Mouse (Mus musculus) forelimb bud, embryonic 11.5 days (tissue): ENCODE measurements at regions not wholly inside any gene's neighbourhood (a gene's known extent, or its start where the extent isn't known, plus 50 kb on each side); places are given as distances from the start of the nearest gene placed in this dataset.

Experiments used
- DNase-seq: peaks from one replicate; pipeline ENCODE4 v3.0.0-alpha.2; 2012; ENCODE audit warnings: low read depth, low spot score

DNA sequence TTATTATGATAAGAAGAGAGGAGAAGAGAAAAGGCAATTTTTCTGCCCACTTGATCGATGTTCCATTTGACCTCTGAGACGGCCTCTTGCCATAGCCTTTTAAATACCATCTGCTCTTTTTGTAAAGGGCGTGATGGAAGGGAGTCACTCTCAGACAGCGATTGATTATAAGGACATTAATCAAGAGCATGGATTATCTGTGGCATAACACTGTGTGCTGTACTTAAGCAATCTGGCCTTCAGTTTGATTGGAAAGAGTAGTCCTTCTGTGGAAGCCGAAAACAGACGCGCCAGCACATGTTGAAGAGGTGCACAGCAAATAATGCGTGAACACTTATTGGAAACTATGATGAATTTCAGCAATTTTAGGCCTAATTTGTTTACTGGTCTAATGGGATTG, 685.4 kb upstream of the Robo1 start:
- DNase-seq = no peak

DNA sequence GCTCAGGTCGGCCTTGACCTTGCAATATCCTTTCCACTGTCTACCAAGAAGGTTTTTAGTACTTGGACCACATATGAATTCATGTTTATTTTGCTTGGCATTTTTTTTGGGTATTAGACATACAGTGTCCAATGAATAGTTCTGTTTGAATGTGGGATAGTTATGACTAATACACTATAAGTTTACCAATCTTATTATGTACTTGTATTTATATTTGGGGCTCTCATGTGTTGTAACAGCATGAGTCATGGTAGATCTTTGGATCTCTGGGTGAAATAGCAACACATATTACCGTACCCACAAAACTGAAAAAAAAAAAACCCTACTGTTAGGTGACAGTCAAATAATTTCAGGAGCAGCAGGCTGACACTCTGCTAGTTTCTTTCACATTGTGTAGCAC, 667.7 kb upstream of the Robo1 start:
- DNase-seq = no peak

DNA sequence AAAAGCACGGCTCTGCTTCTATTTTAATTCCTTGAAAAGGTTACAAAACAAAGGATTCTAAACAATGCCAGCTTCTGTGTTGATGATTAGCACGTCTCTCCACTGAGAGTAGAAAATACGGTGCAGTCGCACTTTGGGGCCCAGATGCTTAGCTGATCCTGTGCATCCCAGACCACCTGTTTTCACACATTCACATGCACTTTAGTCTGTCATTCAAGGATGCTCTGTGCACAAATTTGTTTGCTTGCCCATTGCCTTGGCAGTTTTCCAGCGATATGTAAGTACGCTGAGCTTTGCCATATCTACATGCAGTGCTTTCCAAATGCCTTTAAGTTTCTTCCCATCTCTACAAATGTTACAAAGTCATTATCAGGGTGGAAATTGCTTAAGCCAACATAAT, 664.9 kb upstream of the Robo1 start:
- DNase-seq = no peak

DNA sequence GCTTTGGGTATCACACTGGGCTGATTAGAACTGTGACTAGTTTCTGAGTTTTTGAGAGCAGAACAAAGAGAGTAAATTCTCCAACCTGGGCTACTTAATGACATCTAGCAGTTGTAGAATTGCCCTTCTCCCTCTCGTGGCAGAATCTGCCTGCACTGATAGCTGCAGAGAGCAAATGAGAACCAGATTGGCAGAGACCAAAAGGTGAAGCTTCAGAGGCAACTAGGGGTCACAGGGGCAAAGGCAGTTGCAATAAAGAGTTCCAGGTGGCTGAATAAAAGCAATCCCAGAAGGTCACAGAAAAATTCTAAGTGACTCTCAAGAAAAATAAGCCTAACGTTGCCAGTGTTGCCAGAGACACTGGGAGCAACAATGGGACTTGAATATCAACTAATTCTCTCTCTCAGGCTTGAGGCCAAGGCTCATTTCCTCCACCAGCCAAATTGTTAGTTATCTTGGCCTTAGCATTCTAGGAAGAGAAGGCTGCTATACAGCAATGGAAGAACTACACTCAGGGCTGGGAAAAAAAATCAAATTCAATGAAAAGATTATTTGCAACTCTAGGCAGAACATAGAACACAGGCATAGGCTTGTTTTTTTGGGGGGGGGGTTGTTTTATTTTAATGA, 629.9 kb upstream of the Robo1 start:
- DNase-seq = peak; percentile 76

DNA sequence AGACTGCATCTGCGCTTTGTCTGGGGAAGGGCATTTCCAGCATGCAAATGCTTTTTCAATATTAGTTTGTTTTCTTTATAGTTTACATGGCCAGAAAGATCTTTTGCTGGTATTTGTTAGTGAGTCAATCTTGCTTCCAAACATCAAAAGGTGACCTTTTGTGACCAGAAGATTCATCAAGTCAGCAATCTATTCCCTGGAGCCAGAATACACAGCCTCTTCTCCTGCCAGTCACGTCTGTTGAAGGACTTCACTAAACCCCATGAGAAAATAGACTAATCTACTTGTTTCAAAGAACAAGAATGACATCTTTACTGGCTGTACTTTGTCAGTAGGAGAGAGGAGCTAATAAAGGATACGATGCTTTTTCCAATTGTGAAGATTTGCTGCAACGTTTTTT, 614.6 kb upstream of the Robo1 start:
- DNase-seq = no peak

DNA sequence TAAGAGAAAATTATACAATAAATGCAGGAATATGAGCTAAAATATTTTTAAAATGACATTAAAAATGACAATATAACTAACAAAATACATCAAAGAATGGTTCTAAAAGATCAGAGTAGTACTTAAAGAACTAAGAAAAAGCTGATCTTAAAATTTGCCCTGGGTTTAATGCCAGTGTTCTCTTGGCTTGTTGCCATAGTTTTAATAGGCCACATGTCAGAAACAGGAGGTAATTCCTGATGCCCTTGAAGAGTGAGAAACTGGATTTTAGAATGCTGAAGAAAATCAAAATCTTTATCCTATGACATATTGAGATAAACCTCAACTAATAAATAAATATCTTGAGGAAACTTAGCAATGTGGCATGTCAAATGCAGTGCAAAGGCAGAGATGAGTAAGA, 602.3 kb upstream of the Robo1 start:
- no peak for DNase-seq

DNA sequence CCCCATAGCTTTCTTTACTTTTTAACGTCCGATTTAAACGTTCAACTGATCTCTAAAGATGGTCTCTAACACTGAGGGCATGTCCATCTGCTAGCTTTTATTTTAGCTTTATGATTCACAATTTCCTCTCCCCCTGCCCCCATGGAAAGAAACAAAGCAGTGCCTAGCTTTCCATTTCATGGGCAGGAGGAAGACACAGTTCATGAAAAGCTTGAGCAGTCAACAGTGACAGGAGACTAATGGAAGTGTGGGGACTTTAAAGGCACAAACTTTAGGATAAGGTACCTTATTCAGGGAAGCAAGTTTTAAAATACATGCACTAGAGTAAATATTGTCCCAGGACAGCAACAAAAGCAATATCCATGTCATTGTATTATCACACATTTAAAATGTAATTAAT, 598.4 kb upstream of the Robo1 start:
- no peak for DNase-seq

DNA sequence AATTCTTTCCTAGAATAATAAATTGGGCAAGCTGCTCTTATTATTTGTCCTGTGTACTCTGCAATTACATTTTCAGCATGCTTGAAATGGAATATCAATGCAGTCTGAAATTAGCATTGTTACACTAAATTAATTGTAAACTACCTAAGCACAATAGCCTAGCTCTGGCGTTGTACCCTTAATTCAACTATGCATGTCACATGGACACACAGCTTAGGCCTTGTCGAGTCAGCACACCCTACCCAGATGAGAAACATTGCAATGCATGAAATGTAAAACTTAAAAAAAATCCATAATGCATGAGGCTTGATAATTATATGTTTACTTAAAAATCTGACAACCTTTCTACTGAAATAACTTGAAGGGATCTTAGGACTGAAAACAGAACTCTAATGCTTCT, 596.2 kb upstream of the Robo1 start:
- DNase-seq = no peak

DNA sequence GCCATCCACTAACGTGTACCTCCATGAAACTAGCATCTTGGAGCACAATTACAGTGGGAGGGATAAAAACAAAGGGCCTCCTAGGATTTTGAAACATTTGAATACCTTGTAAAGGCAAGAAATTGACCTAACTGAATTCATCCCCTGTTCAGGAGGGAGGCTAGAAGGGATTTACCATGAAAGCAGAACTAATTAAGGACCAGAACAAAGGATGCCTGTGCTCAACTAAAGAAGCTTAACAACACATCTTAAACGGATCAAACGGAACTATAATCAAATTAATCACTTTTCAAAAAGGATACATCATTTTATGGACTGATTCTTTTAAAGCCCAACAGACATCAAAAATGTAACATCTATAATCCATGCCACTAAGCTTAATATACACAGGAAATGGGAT, 590.9 kb upstream of the Robo1 start:
- no peak for DNase-seq

DNA sequence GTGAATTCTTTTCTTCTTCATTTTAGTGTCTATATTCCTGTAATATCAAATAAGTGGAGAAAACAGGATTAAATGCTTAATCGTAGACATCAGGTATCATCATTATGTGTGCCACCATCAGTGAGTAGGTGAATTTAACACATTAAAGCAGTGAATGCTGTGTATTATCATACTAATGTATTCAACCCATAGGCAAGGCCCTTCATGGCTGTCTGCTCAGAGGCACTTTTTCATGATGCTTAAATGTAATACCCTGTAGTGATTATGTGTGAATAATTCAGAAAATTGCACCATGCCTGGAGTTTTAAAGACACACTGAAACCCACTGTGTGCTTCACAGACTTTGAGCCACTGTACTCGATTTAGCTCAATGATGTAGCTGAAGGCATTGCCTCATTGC, 583.2 kb upstream of the Robo1 start:
- DNase-seq = no peak

DNA sequence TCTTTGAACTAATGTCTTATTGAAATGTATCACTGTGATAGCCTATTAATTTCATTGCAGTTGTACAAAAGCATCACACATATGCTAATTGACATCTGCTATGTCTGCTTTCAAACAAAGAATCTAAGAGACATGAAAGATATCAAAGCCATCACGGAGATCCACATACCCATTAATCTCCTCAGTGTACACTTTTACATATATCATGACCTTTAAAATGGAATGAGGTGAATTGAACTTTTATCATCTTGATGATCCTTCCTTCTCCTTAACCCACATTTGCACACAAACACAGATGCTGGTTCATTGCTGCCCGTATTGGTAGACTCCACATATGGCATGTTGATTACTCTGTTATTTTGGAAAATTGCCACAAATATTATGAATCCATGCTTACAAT, 570.2 kb upstream of the Robo1 start:
- DNase-seq = no peak

DNA sequence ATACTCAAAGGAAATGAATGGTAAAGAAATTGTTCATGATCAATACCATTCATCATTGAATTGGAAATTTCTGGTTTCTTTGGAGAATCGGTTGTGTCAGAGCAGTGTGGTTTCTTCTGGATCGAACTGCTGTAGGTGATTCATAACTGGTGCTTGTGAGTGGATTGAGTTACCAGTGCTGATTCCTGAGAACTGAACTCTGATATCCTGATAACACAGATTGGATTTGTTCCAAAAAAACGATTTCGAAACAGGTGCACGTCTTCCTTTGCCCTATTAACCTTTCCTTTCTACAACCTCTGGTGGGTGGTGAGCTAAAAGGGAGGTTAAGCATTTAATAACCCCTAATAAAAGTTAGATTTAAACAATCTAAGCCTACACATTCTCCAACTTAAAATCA, 569.0 kb upstream of the Robo1 start:
- no peak for DNase-seq

DNA sequence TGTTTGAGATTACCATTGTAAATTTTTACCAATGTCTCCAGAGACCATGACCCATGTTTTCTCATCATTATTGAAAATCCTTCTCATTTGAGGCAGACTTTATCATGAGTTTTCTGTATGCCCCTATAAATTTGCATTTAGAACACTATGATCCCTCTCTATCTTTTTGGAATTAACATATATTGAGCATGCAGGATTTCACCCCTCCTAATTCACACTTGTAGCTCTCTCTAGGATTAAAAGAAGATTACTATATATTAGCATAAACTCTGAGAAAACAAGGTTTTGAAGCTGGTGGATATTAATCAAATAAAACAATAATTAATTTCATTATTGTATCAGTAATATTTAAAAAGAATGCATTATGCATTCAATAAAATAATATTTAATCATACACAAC, 527.2 kb upstream of the Robo1 start:
- DNase-seq = no peak

DNA sequence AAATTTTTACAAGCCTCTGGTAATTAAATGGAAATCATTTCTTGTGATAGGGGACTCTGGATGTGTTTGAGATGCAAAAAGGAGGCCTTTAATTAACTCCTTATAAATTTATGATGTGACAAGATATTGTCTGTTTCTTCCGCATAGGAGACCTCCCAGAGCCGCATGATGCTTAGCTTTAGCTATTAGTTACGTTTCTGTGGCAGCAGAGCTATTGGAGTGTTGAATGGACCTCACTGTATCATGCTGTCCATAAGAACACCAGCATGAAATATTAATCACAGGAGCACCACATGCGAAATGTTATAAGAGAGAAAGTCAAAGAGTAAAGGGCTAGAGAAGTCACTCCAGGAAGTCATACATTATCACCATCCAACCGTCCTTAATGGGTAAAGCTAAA, 495.3 kb upstream of the Robo1 start:
- DNase-seq = no peak

DNA sequence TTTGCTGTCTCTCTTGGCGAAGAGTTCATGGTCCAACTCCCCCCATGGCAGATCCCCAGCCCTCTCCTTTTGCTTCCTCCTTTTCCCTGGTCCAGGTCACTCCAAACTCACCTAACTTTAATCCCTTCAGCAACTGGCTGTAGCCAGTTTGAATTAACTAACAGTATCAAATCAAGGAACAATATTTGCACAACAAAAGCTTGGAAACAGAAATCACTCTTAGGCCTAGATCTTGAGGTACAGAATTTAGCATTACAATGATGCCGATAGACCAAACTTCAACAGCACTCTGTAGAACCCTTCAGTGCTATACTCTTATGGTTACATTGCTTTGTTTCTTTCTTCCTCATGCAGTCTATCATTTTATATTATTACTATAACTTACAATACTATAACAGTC, 472.8 kb upstream of the Robo1 start:
- no peak for DNase-seq

DNA sequence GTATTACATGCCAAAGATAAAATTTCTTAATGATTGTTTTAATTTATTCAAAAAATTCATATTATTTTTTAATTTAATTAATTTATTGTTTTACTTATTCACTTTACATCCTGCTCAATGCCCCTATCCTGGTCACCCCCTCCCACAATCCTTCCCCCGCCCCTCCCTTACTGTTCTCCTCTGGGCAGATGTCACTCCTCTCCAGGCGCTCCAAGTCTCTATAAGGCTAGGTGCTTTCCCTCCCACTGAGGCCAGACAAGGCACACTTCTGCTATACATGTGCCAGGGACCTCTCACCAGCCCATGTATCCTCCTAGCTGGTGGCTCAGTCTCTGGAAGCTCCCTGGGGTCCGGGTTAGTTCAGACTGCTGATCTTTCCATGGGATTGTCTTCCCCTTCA, 458.0 kb upstream of the Robo1 start:
- no peak for DNase-seq

DNA sequence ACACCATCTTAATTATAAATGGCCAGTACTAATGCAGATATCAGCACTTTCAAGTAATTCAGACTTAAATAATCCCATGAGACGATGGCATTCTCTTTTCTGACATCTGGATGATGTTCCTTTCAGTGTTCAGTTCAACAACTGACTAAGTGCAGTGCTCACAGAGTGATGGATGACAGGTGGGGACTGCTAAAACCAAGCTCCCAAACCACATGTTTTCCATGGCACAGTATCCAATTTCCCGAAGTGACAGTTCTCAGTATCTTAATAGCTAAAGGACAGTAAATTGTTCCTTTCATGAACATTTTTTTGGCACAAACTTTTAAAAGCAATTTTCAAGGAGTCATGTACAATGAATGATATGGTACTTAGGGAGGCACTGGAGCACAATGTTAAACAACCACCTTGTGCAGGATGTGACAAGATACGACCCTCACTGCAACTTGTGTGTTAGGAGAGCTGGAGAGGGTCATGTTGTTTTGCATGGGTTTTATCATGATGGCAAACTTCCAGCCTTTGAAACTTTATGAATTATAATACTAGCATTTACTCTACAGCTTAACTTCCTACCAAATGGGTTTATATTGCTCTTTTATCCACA, 456.4 kb upstream of the Robo1 start:
- DNase-seq = peak; percentile 16

DNA sequence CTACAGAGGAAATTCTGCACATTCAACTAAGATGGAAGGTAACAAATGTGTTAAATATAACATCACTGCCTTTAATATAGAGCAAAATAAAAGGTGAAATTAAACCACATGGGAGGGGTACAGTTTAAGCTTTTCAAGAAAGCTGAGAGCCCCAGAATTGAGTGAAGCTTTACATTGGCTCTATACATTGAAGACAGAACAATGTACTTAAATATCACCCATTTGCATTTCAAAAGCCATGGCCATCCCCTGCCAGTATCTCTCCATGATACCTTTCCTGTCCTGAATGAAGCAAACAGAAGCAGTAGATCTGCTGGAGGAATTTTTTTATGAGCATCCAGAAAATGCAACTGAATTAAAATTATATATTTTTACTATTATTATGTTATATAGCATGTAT, 450.2 kb upstream of the Robo1 start:
- no peak for DNase-seq

DNA sequence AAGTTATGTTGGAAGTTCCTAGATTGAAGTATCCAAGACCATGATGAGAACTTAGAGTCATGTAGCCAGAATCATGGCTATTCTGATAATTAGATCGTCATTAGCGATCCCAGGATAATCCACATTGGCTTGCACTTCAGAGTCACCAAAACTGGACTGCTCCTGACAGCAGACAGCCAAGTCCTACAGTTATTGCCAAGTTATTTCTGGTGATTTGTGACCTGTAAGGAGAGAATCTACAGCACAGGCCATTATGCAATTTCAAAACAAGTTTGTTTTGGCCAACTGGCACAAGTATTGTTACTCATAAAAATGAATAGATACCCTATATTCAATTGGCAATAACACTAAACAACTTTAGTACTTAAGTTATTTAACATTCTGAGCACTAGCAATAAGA, 447.9 kb upstream of the Robo1 start:
- DNase-seq = no peak

DNA sequence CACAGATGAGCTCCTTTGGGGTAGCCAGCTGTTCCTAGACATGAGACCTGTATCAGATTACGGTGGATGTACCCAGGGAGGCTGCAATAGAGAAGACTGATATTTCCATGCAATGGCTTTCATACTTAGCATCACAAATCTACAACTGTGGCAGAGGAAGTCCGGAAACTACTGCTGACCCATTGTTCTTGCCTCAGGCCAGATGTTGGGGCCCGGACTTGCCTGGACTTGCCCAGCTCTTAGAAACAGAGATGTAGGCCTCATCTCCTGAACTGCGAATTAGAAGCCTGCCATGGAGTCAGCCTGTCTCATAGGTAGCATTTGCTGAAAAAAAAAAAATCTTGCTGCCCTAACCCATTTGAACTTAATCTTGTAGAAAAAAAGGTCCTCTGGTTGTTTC, 422.4 kb upstream of the Robo1 start:
- no peak for DNase-seq

DNA sequence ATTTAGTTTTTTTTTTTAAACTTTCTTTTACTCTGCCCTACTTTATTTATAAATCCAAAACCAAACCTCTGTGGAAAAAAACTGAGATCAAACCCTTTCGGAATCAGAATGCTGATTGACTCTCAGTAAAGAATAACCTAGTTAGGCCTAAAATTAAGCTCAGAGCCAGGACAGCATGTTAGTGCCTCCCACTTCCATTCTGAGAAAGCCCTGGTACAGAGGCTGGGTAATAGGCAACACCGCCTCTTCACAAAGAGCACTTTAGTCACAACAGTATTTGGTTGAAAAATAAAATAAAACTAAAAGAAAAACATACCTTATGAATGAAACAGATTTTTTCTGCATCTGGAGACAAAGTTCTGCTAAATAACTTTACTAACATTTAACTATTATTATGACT, 418.4 kb upstream of the Robo1 start:
- DNase-seq = no peak

DNA sequence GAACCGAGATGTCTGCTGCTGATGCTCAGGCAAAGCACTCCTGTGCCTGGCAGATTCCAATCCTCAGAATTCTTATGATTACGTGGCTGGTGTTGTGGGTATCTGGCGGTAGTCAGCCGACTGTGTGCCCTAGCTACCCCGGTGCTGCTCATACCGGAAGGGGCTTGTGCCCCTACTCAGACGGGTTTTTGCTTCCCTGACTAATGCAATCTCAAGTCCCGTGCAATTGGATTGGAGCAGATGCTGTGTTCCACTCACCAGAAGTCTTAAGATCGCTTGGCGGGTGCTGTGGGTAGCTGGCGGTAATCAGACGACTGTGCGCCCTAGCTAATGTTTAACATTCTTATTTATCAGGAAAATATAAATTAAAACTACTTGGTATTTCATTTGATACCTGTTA, 385.0 kb upstream of the Robo1 start:
- DNase-seq = no peak

DNA sequence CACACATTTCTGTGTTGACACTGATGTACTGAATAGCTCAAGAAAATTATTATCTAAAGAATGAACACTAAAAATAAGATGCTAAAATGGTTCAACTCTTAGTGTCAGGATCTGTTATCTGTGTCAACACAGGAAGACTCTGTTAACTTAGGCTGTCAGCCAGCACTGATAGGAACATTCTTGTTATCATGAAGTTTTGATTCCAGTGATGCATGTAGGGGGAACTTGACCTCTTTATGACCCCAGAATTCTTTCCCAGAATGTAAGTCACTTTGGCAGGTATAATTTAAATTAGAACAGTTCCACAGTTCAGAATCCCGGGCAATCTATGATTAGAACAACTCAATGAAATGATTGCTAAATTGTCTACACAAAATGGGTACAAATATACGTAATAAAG, 363.9 kb upstream of the Robo1 start:
- no peak for DNase-seq

DNA sequence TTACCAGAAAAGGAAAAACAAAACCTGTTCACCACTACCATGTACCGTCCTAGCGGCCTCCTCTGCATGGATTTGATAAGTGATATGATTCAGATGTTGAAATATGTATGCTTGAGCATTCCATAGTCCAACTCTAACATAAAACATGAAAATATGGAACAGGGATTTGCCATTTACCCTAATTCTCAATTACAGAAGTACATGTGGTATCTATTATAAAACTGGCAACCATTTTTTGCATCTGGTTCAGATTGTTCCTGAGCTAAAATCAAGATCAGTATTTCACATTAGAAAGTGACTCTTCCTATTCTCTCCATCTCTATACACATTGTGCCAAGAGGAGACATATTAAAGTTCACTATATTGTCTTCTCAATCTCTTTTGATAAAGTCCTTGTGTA, 363.3 kb upstream of the Robo1 start:
- DNase-seq = no peak
